ENCODE assay signal across 8 mouse cellular contexts in genomic region chr4:74563565-74563964, GRCm38 (mm10).
DNase-seq lines count a peak whose midpoint lies in the region; ATAC-seq and TF ChIP-seq lines count a peak whose summit lies in the region.

No protein-coding gene starts in this region.

- H3K27me3 ChIP-seq in heart, embryonic 11.5 days (ENCODE audit: control insufficient read depth, insufficient read depth, low read length) = no peaks in the 10 kb centered on the region
- H3K27me3 ChIP-seq in lung, postnatal 0 days (replicated peaks; ENCODE audit: insufficient read depth, low read length) = no peaks in the 10 kb centered on the region

- no peaks in the 10 kb centered on the region for H3K9me3 ChIP-seq in heart, embryonic 11.5 days (replicated peaks; ENCODE audit: control insufficient read depth, low read length)
- no peaks in the 10 kb centered on the region for H3K9me3 ChIP-seq in lung, postnatal 0 days (ENCODE audit: low read length)

- no peak overlapping the region for H3K27ac ChIP-seq in heart, embryonic 11.5 days (ENCODE audit: low read depth, low read length)
- H3K27ac ChIP-seq in lung, postnatal 0 days (ENCODE audit: low read length) = no peak overlapping the region

- DNase-seq in heart, adult 18-20 months = peak; percentile 3 to 49
- peak; percentile 53 for DNase-seq in lung, postnatal 0 days (ENCODE audit: low spot score)
- DNase-seq in lung, postnatal 4 days = no peak
- DNase-seq in c-Kit-positive CD71-negative TER-119-negative erythroid progenitor cells, embryonic 14.5 days (ENCODE audit: low read depth) = peak; percentile 8
- peak; percentile 10 for DNase-seq in layer of hippocampus, adult 9-11 months
- no peak for DNase-seq in gastrocnemius, postnatal 25 days
- no peak for DNase-seq in yolk sac, embryonic 10.5 days (ENCODE audit: low spot score)

- peak; percentile 80 for TF ChIP-seq CTCF in lung, postnatal 0 days (IDR thresholded peaks at IDR 0.05)

- H3K9ac ChIP-seq in heart, embryonic 11.5 days (ENCODE audit: low read depth, low read length) = no peak overlapping the region
- no peak overlapping the region for H3K9ac ChIP-seq in lung, postnatal 0 days (replicated peaks; ENCODE audit: low read depth)

- H3K4me2 ChIP-seq in heart, embryonic 11.5 days = no peak overlapping the region
- H3K4me2 ChIP-seq in lung, postnatal 0 days (replicated peaks; ENCODE audit: low read depth, low read length) = no peak overlapping the region

- TF ChIP-seq EP300 in lung, postnatal 0 days (IDR thresholded peaks at IDR 0.05) = no peak

- H3K4me3 ChIP-seq in heart, embryonic 11.5 days (ENCODE audit: low read depth, low read length) = no peak overlapping the region
- H3K4me3 ChIP-seq in lung, postnatal 0 days (ENCODE audit: low read depth, low read length) = no peak overlapping the region

- WGBS in heart, embryonic 11.5 days (ENCODE audit: insufficient replicate concordance) = 28% methylated on average over 2 of the region's 2 CpGs
- 17% methylated on average over 2 of the region's 2 CpGs for WGBS in lung, postnatal 0 days

- no peaks in the 10 kb centered on the region for H3K36me3 ChIP-seq in heart, embryonic 11.5 days (ENCODE audit: control insufficient read depth, insufficient read depth, low read length)
- no peaks in the 10 kb centered on the region for H3K36me3 ChIP-seq in lung, postnatal 0 days (ENCODE audit: insufficient read depth, low read length)

- no peaks in the 10 kb centered on the region for H3K4me1 ChIP-seq in heart, embryonic 11.5 days (ENCODE audit: control insufficient read depth, insufficient read depth, low read length)
- H3K4me1 ChIP-seq in lung, postnatal 0 days (ENCODE audit: insufficient read depth, low read depth, low read length) = no peaks in the 10 kb centered on the region

- ATAC-seq in heart, embryonic 11.5 days (replicated peaks; ENCODE audit: insufficient number of reproducible peaks, low FRiP score, low TSS enrichment) = no peak
- ATAC-seq in lung, postnatal 0 days = no peak

Comparison
In these comparisons a context has a peak if more than half of its experiments do, and no peak if none do; other contexts are left out.
1. DNase-seq: peak in heart, adult 18-20 months (2 of 2), lung, postnatal 0 days (single experiment), c-Kit-positive CD71-negative TER-119-negative erythroid progenitor cells, embryonic 14.5 days (single experiment) and layer of hippocampus, adult 9-11 months (single experiment); none in lung, postnatal 4 days (0 of 2), gastrocnemius, postnatal 25 days (single experiment) and yolk sac, embryonic 10.5 days (single experiment).